Mouse (Mus musculus): Measurements from ENCODE around the gene Thrsp.
"Not testable (repeated sequence)": the region's sequence is repeated elsewhere in the genome, so short reads cannot be mapped to it uniquely, and the experiment has no call there.

DNA sequence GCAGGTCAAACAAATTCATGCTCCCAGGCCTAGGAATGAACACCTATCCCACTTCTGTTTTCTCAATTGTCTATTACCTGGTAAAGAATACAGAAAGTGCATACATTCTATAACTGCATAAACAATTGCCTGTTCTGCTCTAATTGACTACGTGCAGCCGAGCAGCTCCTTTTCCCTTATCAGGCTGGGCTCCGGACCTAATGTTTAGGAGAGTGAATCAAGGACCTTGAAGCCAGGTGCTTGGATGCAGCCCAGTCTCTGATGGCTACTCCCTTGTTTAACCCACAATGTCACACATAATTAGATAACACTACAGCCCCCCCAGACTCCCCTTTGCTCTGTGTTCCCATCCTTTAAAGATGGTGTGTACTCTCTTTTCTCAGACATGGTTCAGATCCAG lies 16.0 kb upstream of the Thrsp start:
- not testable (repeated sequence) for TF ChIP-seq GATA1, TAL1 (IDR thresholded peaks at IDR 0.05; ENCODE audit: low read length)

Measured in erythroblast, embryonic 14.5 days (primary cell).